Mouse (Mus musculus): Measurements from ENCODE around the gene Amph. TPM values are rescaled to one million over a fixed set of nuclear protein-coding genes. Genes with fewer than 3 reads are reported as not detected.

The Amph gene
- polyA plus RNA-seq, 1 experiment from 2014 or later: 1.3 TPM

DNA sequence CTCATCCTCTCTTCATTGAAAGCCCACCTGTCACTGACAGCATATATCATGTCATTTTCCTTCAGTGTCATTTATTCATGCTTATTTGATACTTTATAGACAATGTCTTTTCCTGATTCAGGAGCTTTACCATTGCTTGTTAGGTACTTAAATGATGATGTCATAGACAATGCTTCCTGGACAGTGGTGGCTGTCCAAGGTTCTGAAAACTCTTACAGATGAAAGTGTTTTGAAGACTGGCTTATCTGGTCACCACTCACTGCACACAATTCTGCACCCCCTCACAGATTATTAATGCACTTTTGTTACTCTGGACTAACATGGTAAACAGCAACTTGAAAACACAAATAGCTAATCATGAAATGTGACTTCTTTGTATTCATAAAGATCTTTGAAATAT is 124.3 kb downstream of the Amph start:
- no peak overlapping the region for H3K9ac ChIP-seq
- no peak for TF ChIP-seq CTCF (IDR thresholded peaks at IDR 0.05; ENCODE audit: low read depth)
- DNase-seq: peak; percentile 79

DNA sequence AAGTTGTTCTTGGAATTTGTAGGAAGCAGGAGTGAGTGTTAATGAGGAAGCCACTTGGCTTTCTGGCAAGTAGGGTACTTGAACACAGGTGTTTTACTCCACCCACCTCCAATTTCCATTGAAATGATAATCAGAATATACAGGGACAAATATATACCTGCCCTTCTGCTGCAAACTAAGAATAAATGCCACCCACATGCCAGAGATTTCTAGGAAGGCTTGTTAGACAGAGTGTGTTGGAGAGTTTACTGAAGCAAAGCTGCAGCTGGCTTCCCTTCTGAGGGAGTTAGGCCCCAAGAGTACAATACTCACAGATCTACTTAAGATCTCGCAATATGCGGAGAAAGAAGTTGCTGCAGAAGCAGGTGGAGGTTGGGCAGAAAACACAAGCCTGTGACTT is 129.4 kb downstream of the Amph start:
- Histone ChIP-seq H3K4me3 (ENCODE audit: low read depth, low read length) (no peak overlapping the region), H3K4me1 (ENCODE audit: insufficient read depth) (no peaks in the 10 kb centered on the region), H3K9me3 (ENCODE audit: low read depth, low read length) (no peaks in the 10 kb centered on the region), H3K36me3 (ENCODE audit: insufficient read depth) (no peaks in the 10 kb centered on the region), H3K27ac (ENCODE audit: low read depth) (no peak overlapping the region), H3K4me2 (no peak overlapping the region), H3K9ac (no peak overlapping the region), H3K27me3 (ENCODE audit: insufficient read depth, low read length) (no peaks in the 10 kb centered on the region)
- ATAC-seq (ENCODE audit: insufficient read depth) (no peak), DNase-seq (no peak)
- no peak for TF ChIP-seq CTCF (IDR thresholded peaks at IDR 0.05; ENCODE audit: low read depth)
- WGBS: 87% methylated on average over 2 of the region's 2 CpGs

More for the DNA sequence above, 124.3 kb downstream of the Amph start:
- Histone ChIP-seq H3K27me3 (ENCODE audit: insufficient read depth, low read length) (no peaks in the 10 kb centered on the region), H3K9me3 (ENCODE audit: low read depth, low read length) (no peaks in the 10 kb centered on the region), H3K4me3 (ENCODE audit: low read depth, low read length) (no peak overlapping the region), H3K4me1 (ENCODE audit: insufficient read depth) (no peaks in the 10 kb centered on the region), H3K27ac (ENCODE audit: low read depth) (no peak overlapping the region), H3K36me3 (ENCODE audit: insufficient read depth) (no peaks in the 10 kb centered on the region), H3K4me2 (no peak overlapping the region)
- ATAC-seq (ENCODE audit: insufficient read depth): no peak

DNA sequence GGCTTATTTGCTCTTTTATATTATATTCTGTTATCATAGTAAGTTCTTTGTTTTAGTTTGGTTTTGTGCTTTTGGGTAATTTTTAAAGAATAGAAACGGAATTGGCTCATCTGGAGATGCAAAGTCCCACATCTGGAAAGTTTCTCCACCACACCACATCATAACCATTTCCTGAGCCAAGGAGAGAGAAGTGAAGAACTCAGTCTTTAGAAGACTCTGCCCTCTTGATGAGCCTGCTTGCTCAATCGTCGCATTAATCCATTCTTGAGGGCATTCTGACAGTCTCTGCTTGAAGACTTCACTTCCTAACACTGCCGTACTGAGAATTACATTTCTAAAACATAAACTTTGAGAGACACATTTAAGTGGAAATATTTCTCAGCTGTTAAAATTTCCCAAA is 133.9 kb downstream of the Amph start:
- WGBS: 77% methylated on average over 4 of the region's 4 CpGs

DNA sequence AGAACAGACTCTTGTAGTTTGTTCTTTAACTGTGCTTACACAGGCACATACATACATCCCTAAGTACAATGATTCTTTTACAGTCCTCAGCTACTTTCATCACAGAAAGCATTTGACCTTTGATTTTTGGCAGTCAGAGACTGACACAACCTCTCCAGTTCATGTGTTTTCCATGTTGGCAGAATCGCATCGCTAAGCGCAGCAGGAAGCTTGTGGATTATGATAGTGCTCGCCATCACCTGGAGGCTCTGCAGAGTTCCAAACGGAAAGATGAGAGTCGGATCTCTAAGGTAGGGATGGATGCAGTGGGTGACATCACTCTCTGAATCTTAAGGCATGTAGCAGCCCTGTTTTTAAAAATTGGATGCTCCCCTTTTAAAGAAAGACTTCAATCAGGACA is 146.6 kb downstream of the Amph start:
- DNase-seq: no peak
- WGBS: 84% methylated on average over 6 of the region's 6 CpGs
- Histone ChIP-seq H3K27ac (ENCODE audit: low read depth) (no peak overlapping the region), H3K4me3 (ENCODE audit: low read depth, low read length) (no peak overlapping the region), H3K9ac (no peak overlapping the region), H3K4me2 (no peak overlapping the region), H3K4me1 (ENCODE audit: insufficient read depth) (no peaks in the 10 kb centered on the region), H3K9me3 (ENCODE audit: low read depth, low read length) (no peaks in the 10 kb centered on the region), H3K27me3 (ENCODE audit: insufficient read depth, low read length) (no peaks in the 10 kb centered on the region), H3K36me3 (ENCODE audit: insufficient read depth) (no peaks in the 10 kb centered on the region)
- TF ChIP-seq CTCF (IDR thresholded peaks at IDR 0.05; ENCODE audit: low read depth): no peak
- ATAC-seq (ENCODE audit: insufficient read depth): no peak

More for the DNA sequence above, 133.9 kb downstream of the Amph start:
- ATAC-seq (ENCODE audit: insufficient read depth) (no peak), DNase-seq (peak; percentile 20)
- no peak overlapping the region for H3K27ac ChIP-seq (ENCODE audit: low read depth)
- no peak for TF ChIP-seq CTCF (IDR thresholded peaks at IDR 0.05; ENCODE audit: low read depth)
- no peak overlapping the region for H3K9ac ChIP-seq
- H3K4me1 ChIP-seq (ENCODE audit: insufficient read depth): no peaks in the 10 kb centered on the region
- H3K36me3 ChIP-seq (ENCODE audit: insufficient read depth): no peaks in the 10 kb centered on the region
- H3K9me3 ChIP-seq (ENCODE audit: low read depth, low read length): no peaks in the 10 kb centered on the region
- no peak overlapping the region for H3K4me3 ChIP-seq (ENCODE audit: low read depth, low read length)
- no peaks in the 10 kb centered on the region for H3K27me3 ChIP-seq (ENCODE audit: insufficient read depth, low read length)
- no peak overlapping the region for H3K4me2 ChIP-seq

DNA sequence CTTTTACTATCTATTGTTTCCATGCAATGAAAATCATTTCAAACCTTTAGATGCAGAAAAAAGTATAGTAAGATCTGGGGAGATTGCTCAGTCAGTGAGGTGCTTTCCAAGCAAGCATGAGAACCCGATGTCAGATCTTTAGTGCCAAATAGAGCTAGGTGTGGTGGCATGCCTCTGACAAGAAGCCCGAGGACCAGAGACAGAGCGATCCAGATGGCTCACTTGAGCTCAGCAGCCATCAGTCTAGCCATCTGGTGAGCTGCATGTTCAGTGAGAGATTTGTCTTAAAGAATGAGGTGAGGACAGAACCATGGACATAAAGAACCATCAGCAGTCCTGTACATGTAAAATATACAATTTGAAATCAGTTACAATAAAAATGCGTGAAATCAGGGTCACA is 149.1 kb downstream of the Amph start:
- 72% methylated on average over 4 of the region's 4 CpGs for WGBS
- Histone ChIP-seq H3K36me3 (ENCODE audit: insufficient read depth) (no peaks in the 10 kb centered on the region), H3K9me3 (ENCODE audit: low read depth, low read length) (no peaks in the 10 kb centered on the region), H3K9ac (no peak overlapping the region), H3K27ac (ENCODE audit: low read depth) (no peak overlapping the region), H3K4me1 (ENCODE audit: insufficient read depth) (no peaks in the 10 kb centered on the region), H3K27me3 (ENCODE audit: insufficient read depth, low read length) (no peaks in the 10 kb centered on the region), H3K4me3 (ENCODE audit: low read depth, low read length) (no peak overlapping the region), H3K4me2 (no peak overlapping the region)
- ATAC-seq (ENCODE audit: insufficient read depth) (no peak), DNase-seq (no peak)
- TF ChIP-seq CTCF (IDR thresholded peaks at IDR 0.05; ENCODE audit: low read depth): no peak

DNA sequence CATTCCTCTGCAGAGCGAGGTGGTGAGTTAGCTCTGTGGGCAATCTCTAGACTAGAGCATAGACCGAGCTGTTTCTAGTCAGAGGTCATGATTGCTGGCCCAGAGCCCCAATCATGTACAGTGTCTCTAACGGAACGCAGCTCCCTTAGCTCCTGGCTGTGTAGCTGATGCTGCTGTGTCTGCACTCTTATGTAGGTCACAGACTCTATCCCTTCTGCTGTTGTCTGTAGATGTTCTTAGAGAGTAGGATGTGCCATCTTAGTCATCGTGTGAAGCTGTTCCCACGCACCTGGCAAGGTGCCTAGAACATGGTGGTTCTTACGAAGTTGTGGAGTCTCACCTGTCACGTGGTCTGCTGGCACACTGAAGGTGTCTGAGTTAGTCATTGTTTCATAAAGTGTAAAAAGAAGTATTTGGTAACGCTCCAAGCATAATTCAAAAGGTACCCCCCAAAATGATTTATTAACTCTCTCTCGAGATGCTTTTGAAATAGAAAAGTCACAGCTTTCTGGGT is 153.9 kb downstream of the Amph start:
- no peak for TF ChIP-seq CTCF (IDR thresholded peaks at IDR 0.05; ENCODE audit: low read depth)
- no peak overlapping the region for H3K27ac ChIP-seq (ENCODE audit: low read depth)
- no peaks in the 10 kb centered on the region for H3K36me3 ChIP-seq (ENCODE audit: insufficient read depth)
- no peak overlapping the region for H3K4me2 ChIP-seq
- DNase-seq (no peak), ATAC-seq (ENCODE audit: insufficient read depth) (no peak)
- 77% methylated on average over 10 of the region's 10 CpGs for WGBS
- H3K9me3 ChIP-seq (ENCODE audit: low read depth, low read length): no peaks in the 10 kb centered on the region
- no peak overlapping the region for H3K4me3 ChIP-seq (ENCODE audit: low read depth, low read length)
- no peaks in the 10 kb centered on the region for H3K27me3 ChIP-seq (ENCODE audit: insufficient read depth, low read length)
- H3K9ac ChIP-seq: no peak overlapping the region
- no peaks in the 10 kb centered on the region for H3K4me1 ChIP-seq (ENCODE audit: insufficient read depth)

DNA sequence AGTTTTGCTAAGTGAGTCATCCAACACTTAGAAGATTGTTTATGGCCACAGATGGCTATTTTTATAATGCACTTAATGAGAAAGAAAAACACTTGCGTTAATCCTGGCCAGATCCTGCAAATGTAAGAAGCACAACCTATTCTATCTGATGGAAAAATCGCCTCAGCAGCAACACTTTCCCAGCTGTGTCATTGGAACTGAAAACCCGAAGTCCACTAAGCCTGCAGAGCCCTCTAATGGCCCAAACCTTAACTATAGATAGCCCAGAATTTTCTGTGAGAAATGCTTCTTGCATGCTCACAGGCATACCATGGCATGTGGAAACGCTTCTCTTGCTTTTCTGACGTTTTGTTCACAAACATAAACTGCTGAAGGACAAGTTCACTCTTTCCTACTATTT is 158.4 kb downstream of the Amph start:
- Histone ChIP-seq H3K4me3 (ENCODE audit: low read depth, low read length) (no peak overlapping the region), H3K27me3 (ENCODE audit: insufficient read depth, low read length) (no peaks in the 10 kb centered on the region), H3K27ac (ENCODE audit: low read depth) (no peak overlapping the region), H3K4me1 (ENCODE audit: insufficient read depth) (no peaks in the 10 kb centered on the region), H3K4me2 (no peak overlapping the region), H3K9ac (no peak overlapping the region), H3K36me3 (ENCODE audit: insufficient read depth) (no peaks in the 10 kb centered on the region), H3K9me3 (ENCODE audit: low read depth, low read length) (no peaks in the 10 kb centered on the region)
- ATAC-seq (ENCODE audit: insufficient read depth) (no peak), DNase-seq (peak; percentile 59)
- WGBS: 43% methylated on average over 5 of the region's 5 CpGs
- peak; percentile 31; the same call in 1 of the 2 replicates for TF ChIP-seq CTCF (IDR thresholded peaks at IDR 0.05; ENCODE audit: low read depth)

DNA sequence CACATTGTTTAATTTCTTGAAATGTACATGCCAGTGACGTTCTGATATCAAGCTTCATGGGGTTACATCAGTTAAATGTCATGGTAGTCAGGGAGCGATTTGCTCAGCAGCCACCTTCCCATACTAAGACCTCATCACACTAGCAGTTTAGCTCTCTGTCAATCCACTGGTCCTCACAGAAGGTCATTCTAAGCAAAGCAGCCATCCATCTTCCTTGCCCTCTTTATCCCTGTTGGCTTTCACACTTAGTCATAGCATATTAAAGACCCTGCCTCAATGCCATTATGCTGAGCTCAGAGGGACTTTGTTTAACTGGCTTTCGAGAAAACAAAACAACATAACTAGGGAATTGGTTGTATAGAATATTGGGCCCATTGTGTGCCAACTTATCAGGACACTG is 161.3 kb downstream of the Amph start:
- Histone ChIP-seq H3K36me3 (ENCODE audit: insufficient read depth) (no peaks in the 10 kb centered on the region), H3K27ac (ENCODE audit: low read depth) (no peak overlapping the region), H3K4me2 (no peak overlapping the region), H3K4me1 (ENCODE audit: insufficient read depth) (no peaks in the 10 kb centered on the region), H3K9ac (no peak overlapping the region), H3K4me3 (ENCODE audit: low read depth, low read length) (no peak overlapping the region), H3K27me3 (ENCODE audit: insufficient read depth, low read length) (no peaks in the 10 kb centered on the region), H3K9me3 (ENCODE audit: low read depth, low read length) (no peaks in the 10 kb centered on the region)
- 43% methylated on average over 3 of the region's 3 CpGs for WGBS
- no peak for TF ChIP-seq CTCF (IDR thresholded peaks at IDR 0.05; ENCODE audit: low read depth)
- DNase-seq: no peak
- no peak for ATAC-seq (ENCODE audit: insufficient read depth)
